Mouse (Mus musculus) lung, embryonic 15.5 days (tissue): ENCODE measurements at regions not wholly inside any gene's neighbourhood (a gene's known extent, or its start where the extent isn't known, plus 50 kb on each side); places are given as distances from the start of the nearest gene placed in this dataset.

Experiments
- ATAC-seq: fragments of 200-750 bp; cut with Nextera tagmentation; 2 replicates; pipeline ENCODE4 v1.8.0; 2017; ENCODE audit warnings: moderate number of reproducible peaks, borderline replicate concordance; ENCODE audit not compliant: low FRiP score, low TSS enrichment; ENCODE audit errors: extremely low read depth
- H3K27ac ChIP-seq: fragments of 300-500 bp; sonication (generic); 2 replicates; pipeline ENCODE4 v1.5.1; 2015; ENCODE audit warnings: moderate library complexity, mild to moderate bottlenecking, inconsistent platforms
- H3K27me3 ChIP-seq: fragments of 300-500 bp; sonication (generic); 2 replicates; pipeline ENCODE4 v1.6.1; 2015; ENCODE audit warnings: inconsistent platforms
- H3K36me3 ChIP-seq: fragments of 300-500 bp; sonication (generic); 2 replicates; pipeline ENCODE4 v1.6.1; 2015; ENCODE audit warnings: inconsistent platforms
- H3K4me1 ChIP-seq: fragments of 300-500 bp; sonication (generic); 2 replicates; pipeline ENCODE4 v1.6.1; 2015; ENCODE audit warnings: inconsistent platforms
- H3K4me2 ChIP-seq: fragments of 300-500 bp; sonication (generic); 2 replicates; pipeline ENCODE4 v1.6.1; 2015; ENCODE audit warnings: inconsistent platforms, mild to moderate bottlenecking, moderate library complexity
- H3K4me3 ChIP-seq: fragments of 300-500 bp; sonication (generic); 2 replicates; pipeline ENCODE4 v1.5.1; 2015; ENCODE audit warnings: mild to moderate bottlenecking, inconsistent platforms
- H3K9ac ChIP-seq: fragments of 300-500 bp; sonication (generic); 2 replicates; pipeline ENCODE4 v1.6.1; 2015; ENCODE audit warnings: inconsistent platforms
- H3K9me3 ChIP-seq: fragments of 300-500 bp; sonication (generic); 2 replicates; pipeline ENCODE4 v1.6.1; 2016; ENCODE audit warnings: inconsistent platforms
- WGBS: fragments of 180-500 bp; shearing (Covaris S2); methylation state at CpG from one replicate; pipeline ENCODE4 v1.1.7; 2015; 5-methylcytosine and 5-hydroxymethylcytosine counted together

GRCm38 (mm10) chr9:87649015-87649978 is 81.8 kb downstream of the Tbx18 start:
- no peaks in the 10 kb centered on the region for H3K36me3 ChIP-seq
- peak; percentile 81 for ATAC-seq
- H3K4me3 ChIP-seq, result no peak overlapping the region
- no peaks in the 10 kb centered on the region for H3K27me3 ChIP-seq
- 23% methylated on average over 6 of the region's 6 CpGs for WGBS
- H3K9me3 ChIP-seq, result no peaks in the 10 kb centered on the region
- peaks cover 4% of the 10 kb centered on the region; the same call in 1 of the 2 replicates for H3K4me1 ChIP-seq
- H3K27ac ChIP-seq, result no peak overlapping the region
- no peak overlapping the region for H3K9ac ChIP-seq
- H3K4me2 ChIP-seq, result no peak overlapping the region

- peaks cover 4% of the 10 kb centered on the region; the same call in 1 of the 2 replicates for H3K4me1 ChIP-seq
- H3K27ac ChIP-seq, result no peak overlapping the region
- H3K36me3 ChIP-seq, result no peaks in the 10 kb centered on the region
- 50% methylated on average over 5 of the region's 5 CpGs for WGBS
- no peak overlapping the region for H3K4me2 ChIP-seq
- no peak overlapping the region for H3K9ac ChIP-seq
- no peak overlapping the region for H3K4me3 ChIP-seq
- H3K9me3 ChIP-seq, result no peaks in the 10 kb centered on the region
- no peaks in the 10 kb centered on the region for H3K27me3 ChIP-seq
- ATAC-seq, result no peak
Measured at GRCm38 (mm10) chr9:87648317-87648716, 82.7 kb downstream of the Tbx18 start.

DNA sequence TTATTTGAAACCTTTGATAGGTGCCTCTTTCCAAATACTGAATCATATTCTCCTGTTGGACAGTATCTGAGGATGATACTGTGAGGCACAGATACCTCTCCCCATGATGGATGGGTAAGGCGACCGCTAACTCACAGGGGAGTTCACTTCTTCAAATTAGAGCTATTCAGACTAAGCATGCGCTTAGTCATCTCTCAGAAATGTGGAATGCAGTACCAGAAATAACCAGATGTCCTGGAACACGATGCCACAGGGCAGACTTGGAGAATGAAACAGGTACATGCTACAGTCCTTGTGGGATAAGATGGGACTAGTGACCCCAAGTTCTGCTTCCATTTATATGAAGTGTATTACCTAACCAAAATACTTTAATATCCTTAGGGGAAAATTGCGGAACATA is 86.0 kb downstream of the Tbx18 start:
- peaks cover 4% of the 10 kb centered on the region; the same call in 1 of the 2 replicates for H3K4me1 ChIP-seq
- 74% methylated on average over 5 of the region's 5 CpGs for WGBS
- H3K9ac ChIP-seq, result no peak overlapping the region
- no peak overlapping the region for H3K27ac ChIP-seq
- no peaks in the 10 kb centered on the region for H3K9me3 ChIP-seq
- no peak for ATAC-seq
- H3K4me2 ChIP-seq, result no peak overlapping the region
- H3K4me3 ChIP-seq, result no peak overlapping the region
- H3K27me3 ChIP-seq, result no peaks in the 10 kb centered on the region
- H3K36me3 ChIP-seq, result no peaks in the 10 kb centered on the region

- H3K4me3 ChIP-seq, result no peak overlapping the region
- H3K9me3 ChIP-seq, result no peaks in the 10 kb centered on the region
- no peak overlapping the region for H3K27ac ChIP-seq
- 39% methylated on average over 5 of the region's 5 CpGs for WGBS
- H3K27me3 ChIP-seq, result no peaks in the 10 kb centered on the region
- H3K9ac ChIP-seq, result no peak overlapping the region
- no peak overlapping the region for H3K4me2 ChIP-seq
- no peaks in the 10 kb centered on the region for H3K36me3 ChIP-seq
- no peaks in the 10 kb centered on the region for H3K4me1 ChIP-seq
- no peak for ATAC-seq
Measured at GRCm38 (mm10) chr9:87633863-87634630, 97.0 kb downstream of the Tbx18 start.

GRCm38 (mm10) chr9:87626432-87626831 is 104.6 kb downstream of the Tbx18 start:
- WGBS, result 41% methylated on average over 3 of the region's 3 CpGs
- H3K27ac ChIP-seq, result no peak overlapping the region
- no peak overlapping the region for H3K4me2 ChIP-seq
- no peak for ATAC-seq
- H3K9me3 ChIP-seq, result no peaks in the 10 kb centered on the region
- no peak overlapping the region for H3K9ac ChIP-seq
- no peaks in the 10 kb centered on the region for H3K27me3 ChIP-seq
- H3K4me1 ChIP-seq, result no peaks in the 10 kb centered on the region
- no peak overlapping the region for H3K4me3 ChIP-seq
- H3K36me3 ChIP-seq, result no peaks in the 10 kb centered on the region

- H3K4me1 ChIP-seq, result no peaks in the 10 kb centered on the region
- no peaks in the 10 kb centered on the region for H3K27me3 ChIP-seq
- H3K27ac ChIP-seq, result no peak overlapping the region
- no peaks in the 10 kb centered on the region for H3K36me3 ChIP-seq
- 11% methylated on average over 7 of the region's 7 CpGs for WGBS
- ATAC-seq, result peak; percentile 42
- 0 out of 2 replicates have a peak overlapping the region, but pooled peaks have one; percentile 6 for H3K4me2 ChIP-seq
- no peaks in the 10 kb centered on the region for H3K9me3 ChIP-seq
- no peak overlapping the region for H3K9ac ChIP-seq
- H3K4me3 ChIP-seq, result no peak overlapping the region
Measured at GRCm38 (mm10) chr9:87618238-87618673, 112.8 kb downstream of the Tbx18 start.

DNA sequence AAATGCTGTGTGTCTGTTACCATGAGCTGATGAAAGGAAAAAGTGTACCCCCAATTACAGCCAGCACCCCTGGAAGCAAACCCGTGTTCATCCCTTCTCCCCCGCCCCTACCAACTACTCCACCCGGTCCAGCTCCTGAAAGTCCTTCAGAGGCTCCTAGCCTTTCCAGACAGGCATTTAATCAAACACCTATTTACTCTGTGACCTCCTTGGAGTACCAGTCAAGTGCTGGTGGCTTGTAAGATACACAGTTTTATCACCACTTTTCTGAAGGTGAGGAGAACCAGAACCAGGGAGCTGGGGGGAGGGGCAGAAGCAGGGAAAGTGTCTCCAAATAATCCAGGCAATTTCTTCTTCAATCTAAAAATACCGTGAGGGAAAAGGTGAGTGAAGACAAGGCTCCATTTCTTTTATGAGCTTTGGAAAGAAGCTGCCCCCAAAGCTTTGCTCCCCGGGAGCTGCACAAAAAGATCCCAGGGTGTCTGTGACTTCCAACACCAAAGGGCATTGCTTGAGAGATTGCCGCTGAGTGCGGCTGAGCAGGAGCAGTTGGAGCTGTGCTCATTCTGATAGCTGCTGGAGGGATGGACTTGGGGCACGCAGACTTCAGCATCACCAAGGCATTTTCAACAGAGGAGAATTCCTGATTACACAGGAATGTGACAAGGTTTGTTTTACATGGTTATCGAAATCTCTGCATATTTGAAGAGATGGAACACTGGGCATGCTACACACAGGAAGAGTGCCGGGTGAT is 123.0 kb downstream of the Tbx18 start:
- H3K4me3 ChIP-seq, result no peak overlapping the region
- no peak overlapping the region for H3K27ac ChIP-seq
- H3K4me2 ChIP-seq, result no peak overlapping the region
- H3K4me1 ChIP-seq, result 0 out of 2 replicates have a peak, but pooled peaks cover 6% of the 10 kb centered on the region
- H3K9ac ChIP-seq, result no peak overlapping the region
- 7% methylated on average over 10 of the region's 10 CpGs for WGBS
- no peaks in the 10 kb centered on the region for H3K9me3 ChIP-seq
- 0 out of 2 replicates have a peak, but pooled peaks cover 4% of the 10 kb centered on the region for H3K27me3 ChIP-seq
- no peaks in the 10 kb centered on the region for H3K36me3 ChIP-seq
- no peak for ATAC-seq

GRCm38 (mm10) chr9:87575591-87575990 is 155.5 kb downstream of the Tbx18 start:
- Histone ChIP-seq H3K36me3 (no peaks in the 10 kb centered on the region), H3K27ac (no peak overlapping the region), H3K4me3 (no peak overlapping the region), H3K4me1 (no peaks in the 10 kb centered on the region), H3K9ac (no peak overlapping the region), H3K4me2 (no peak overlapping the region), H3K9me3 (no peaks in the 10 kb centered on the region), H3K27me3 (no peaks in the 10 kb centered on the region)
- WGBS, result 45% methylated on average over 2 of the region's 2 CpGs
- no peak for ATAC-seq

DNA sequence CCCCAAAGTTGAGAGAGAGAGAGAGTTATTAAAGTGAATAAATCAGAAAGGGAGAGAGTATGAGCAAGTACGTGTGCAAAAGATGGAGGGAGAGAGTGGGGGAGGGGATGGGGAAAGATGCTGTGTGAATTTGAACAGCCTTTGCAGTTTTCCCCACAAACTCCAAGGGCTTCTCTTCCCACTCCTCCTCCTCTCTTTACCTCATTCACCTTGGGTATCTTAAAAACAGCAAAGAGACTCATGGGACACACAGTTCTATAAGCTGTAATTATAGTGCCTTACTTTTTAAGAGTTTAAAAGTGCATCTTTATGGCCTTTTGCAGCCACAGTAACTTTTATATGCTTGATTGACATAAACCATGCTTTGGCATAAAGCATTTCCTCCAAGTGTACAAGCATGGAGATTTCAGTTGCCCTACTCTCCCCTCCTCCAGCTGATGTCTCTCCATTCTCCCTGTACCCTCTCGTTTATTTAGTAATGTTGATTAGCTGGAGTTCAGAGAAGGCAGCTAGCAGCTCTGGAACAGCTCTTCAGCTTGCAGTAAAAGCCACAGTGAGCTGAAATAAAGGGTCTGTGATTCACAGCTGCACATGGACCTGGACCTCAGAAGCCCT is 156.7 kb downstream of the Tbx18 start:
- Histone ChIP-seq H3K4me1 (no peaks in the 10 kb centered on the region), H3K4me2 (no peak overlapping the region), H3K4me3 (no peak overlapping the region), H3K36me3 (no peaks in the 10 kb centered on the region), H3K27me3 (no peaks in the 10 kb centered on the region), H3K27ac (no peak overlapping the region), H3K9me3 (no peaks in the 10 kb centered on the region), H3K9ac (no peak overlapping the region)
- 11% methylated on average over 2 of the region's 2 CpGs for WGBS
- ATAC-seq, result no peak

DNA sequence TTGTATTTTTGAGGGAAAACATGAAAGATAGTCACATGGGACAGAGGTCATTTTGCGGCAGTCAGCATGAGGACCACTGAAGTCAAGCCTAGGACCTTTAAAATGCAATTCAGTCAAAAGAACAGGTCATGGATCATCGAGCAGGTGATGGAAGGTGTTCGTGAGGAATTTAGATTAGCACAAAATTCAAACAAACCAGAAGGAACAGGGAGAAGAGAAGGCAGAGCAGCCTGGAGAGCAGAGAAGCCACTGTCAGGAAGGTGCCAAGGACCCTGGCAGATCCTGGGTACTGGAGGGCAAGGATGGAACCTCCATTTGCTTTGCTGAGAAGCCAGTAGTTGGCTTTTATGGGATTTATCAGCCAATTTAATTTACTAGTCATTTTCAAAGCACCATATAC is 167.8 kb downstream of the Tbx18 start:
- no peaks in the 10 kb centered on the region for H3K27me3 ChIP-seq

GRCm38 (mm10) chr9:87562796-87563195 is 168.3 kb downstream of the Tbx18 start:
- no peaks in the 10 kb centered on the region for H3K4me1 ChIP-seq
- no peaks in the 10 kb centered on the region for H3K36me3 ChIP-seq
- H3K27me3 ChIP-seq, result no peaks in the 10 kb centered on the region
- no peak overlapping the region for H3K4me2 ChIP-seq
- no peak overlapping the region for H3K4me3 ChIP-seq
- no peak overlapping the region for H3K27ac ChIP-seq
- WGBS, result 31% methylated on average over 6 of the region's 6 CpGs
- no peaks in the 10 kb centered on the region for H3K9me3 ChIP-seq
- ATAC-seq, result no peak
- no peak overlapping the region for H3K9ac ChIP-seq

More for the DNA sequence above, 167.8 kb downstream of the Tbx18 start:
- no peaks in the 10 kb centered on the region for H3K36me3 ChIP-seq
- H3K27ac ChIP-seq, result no peak overlapping the region
- no peak overlapping the region for H3K4me2 ChIP-seq
- no peak overlapping the region for H3K9ac ChIP-seq
- H3K9me3 ChIP-seq, result no peaks in the 10 kb centered on the region
- WGBS, result 25% methylated on average over 3 of the region's 3 CpGs
- ATAC-seq, result no peak
- H3K4me1 ChIP-seq, result no peaks in the 10 kb centered on the region
- no peak overlapping the region for H3K4me3 ChIP-seq
